Mouse (Mus musculus): ENCODE measurements around the gene Rhot2. TPM values are rescaled to one million over a fixed set of nuclear protein-coding genes. Genes with fewer than 3 reads are reported as not detected.
"Not testable (repeated sequence)": the region's sequence is repeated elsewhere in the genome, so short reads cannot be mapped to it uniquely, and the experiment has no call there.

Rhot2 gene
- total and polyA plus RNA-seq, 3 experiments, result 16.2 to 33.8 (median 17.3) TPM

GRCm38 (mm10) chr17:25807452-25807851 is 37.2 kb downstream of the Rhot2 start:
- H3K9me3 ChIP-seq (replicated peaks; ENCODE audit: low read length); H3K79me2 ChIP-seq (replicated peaks; ENCODE audit: control insufficient read depth, extremely low read depth, insufficient read depth, poor library complexity, severe bottlenecking); dilution Hi-C loops (cut with MboI; ENCODE audit: extremely low pct_ligation_motif_present, extremely low pct_unique_long_range_greater_than_20kb, low sequenced_read_pairs); H3K4me2 ChIP-seq (ENCODE audit: insufficient read depth, low read depth, poor library complexity, severe bottlenecking); H3K4me3 ChIP-seq (replicated peaks in 1 of 3; ENCODE audit: low read depth in 2 of 3, low read length in 2 of 3, poor library complexity in 1 of 3); H3K36me3 ChIP-seq (replicated peaks in 1 of 2; ENCODE audit: control insufficient read depth in 1 of 2, insufficient read depth in 1 of 2, low read length in 1 of 2); H3K27ac ChIP-seq (ENCODE audit: insufficient read depth, low read depth); in situ Hi-C loops (cut with MboI; ENCODE audit: low pct_ligation_motif_present, low pct_unique_long_range_greater_than_20kb, low sequenced_read_pairs); DNase-seq (ENCODE audit: extremely low read depth); H3K4me1 ChIP-seq (ENCODE audit: control insufficient read depth in 1 of 2, insufficient read depth in 2 of 2); H3K9ac ChIP-seq (ENCODE audit: insufficient read depth, low read depth): not testable (repeated sequence)
- H3K27me3 ChIP-seq (replicated peaks), result peaks cover 74% of the 10 kb centered on the region
- TF ChIP-seq CTCF (conservative IDR thresholded peaks at IDR 0.05 in 1 of 2, IDR thresholded peaks at IDR 0.05 in 1 of 2; ENCODE audit: low read depth in 2 of 2, low read length in 2 of 2), result 0 out of 4 replicates have a peak, but pooled peaks of 1 of the 2 experiments have one; percentile 14

GRCm38 (mm10) chr17:25806507-25806906 is 38.1 kb downstream of the Rhot2 start:
- no peak for DNase-seq (ENCODE audit: extremely low read depth)
- H3K27me3 ChIP-seq (replicated peaks), result peaks cover 73% of the 10 kb centered on the region
- dilution Hi-C loops (cut with MboI; ENCODE audit: extremely low pct_ligation_motif_present, extremely low pct_unique_long_range_greater_than_20kb, low sequenced_read_pairs), result no loop called here
- no peak overlapping the region for H3K4me2 ChIP-seq (ENCODE audit: insufficient read depth, low read depth, poor library complexity, severe bottlenecking)
- H3K9me3 ChIP-seq (replicated peaks; ENCODE audit: low read length), result no peaks in the 10 kb centered on the region
- no peaks in the 10 kb centered on the region for H3K36me3 ChIP-seq (replicated peaks in 1 of 2; ENCODE audit: control insufficient read depth in 1 of 2, insufficient read depth in 1 of 2, low read length in 1 of 2)
- H3K4me1 ChIP-seq (ENCODE audit: control insufficient read depth in 1 of 2, insufficient read depth in 2 of 2), result 0 out of 4 replicates have a peak, but pooled peaks cover 0 to 3% of the 10 kb centered on the region in 2 experiments
- no peak overlapping the region for H3K4me3 ChIP-seq (replicated peaks in 1 of 3; ENCODE audit: low read depth in 2 of 3, low read length in 2 of 3, poor library complexity in 1 of 3)
- H3K27ac ChIP-seq (ENCODE audit: insufficient read depth, low read depth), result no peak overlapping the region
- H3K79me2 ChIP-seq (replicated peaks; ENCODE audit: control insufficient read depth, extremely low read depth, insufficient read depth, poor library complexity, severe bottlenecking), result no peaks in the 10 kb centered on the region
- TF ChIP-seq GABPA (IDR thresholded peaks at IDR 0.05; ENCODE audit: insufficient replicate concordance, low read depth, low read length) (no peak), SIN3A (IDR thresholded peaks at IDR 0.05; ENCODE audit: low read length) (no peak), ZC3H11A (IDR thresholded peaks at IDR 0.05; ENCODE audit: low read depth, low read length) (no peak), POLR2A (IDR thresholded peaks at IDR 0.05; ENCODE audit: low read depth, low read length) (no peak), EP300 (IDR thresholded peaks at IDR 0.05; ENCODE audit: low read length) (no peak), MYC (IDR thresholded peaks at IDR 0.05; ENCODE audit: low read depth, low read length) (no peak)
- in situ Hi-C loops (cut with MboI; ENCODE audit: low pct_ligation_motif_present, low pct_unique_long_range_greater_than_20kb, low sequenced_read_pairs), result no loop called here
- no peak overlapping the region for H3K9ac ChIP-seq (ENCODE audit: insufficient read depth, low read depth)

GRCm38 (mm10) chr17:25802825-25803517 is 41.7 kb downstream of the Rhot2 start:
- peak; percentile 45; the same call in 1 of the 2 replicates for TF ChIP-seq MXI1 (IDR thresholded peaks at IDR 0.05; ENCODE audit: low read depth, low read length)
- TF ChIP-seq EP300 (IDR thresholded peaks at IDR 0.05; ENCODE audit: low read length), result no peak
- TF ChIP-seq BHLHE40 (IDR thresholded peaks at IDR 0.05; ENCODE audit: low read depth, low read length), result peak; percentile 49
- no peak for TF ChIP-seq NRF1 (IDR thresholded peaks at IDR 0.05; ENCODE audit: low read depth, low read length)
- H3K4me2 ChIP-seq (ENCODE audit: insufficient read depth, low read depth, poor library complexity, severe bottlenecking), result no peak overlapping the region
- peaks cover 61% of the 10 kb centered on the region for H3K27me3 ChIP-seq (replicated peaks)
- H3K4me3 ChIP-seq (replicated peaks in 1 of 3; ENCODE audit: low read depth in 2 of 3, low read length in 2 of 3, poor library complexity in 1 of 3), result no peak overlapping the region
- in situ Hi-C loops (cut with MboI; ENCODE audit: low pct_ligation_motif_present, low pct_unique_long_range_greater_than_20kb, low sequenced_read_pairs) (no loop called here), dilution Hi-C loops (cut with MboI; ENCODE audit: extremely low pct_ligation_motif_present, extremely low pct_unique_long_range_greater_than_20kb, low sequenced_read_pairs) (no loop called here)
- H3K79me2 ChIP-seq (replicated peaks; ENCODE audit: control insufficient read depth, extremely low read depth, insufficient read depth, poor library complexity, severe bottlenecking), result no peaks in the 10 kb centered on the region
- H3K4me1 ChIP-seq (ENCODE audit: control insufficient read depth in 1 of 2, insufficient read depth in 2 of 2), result 0 out of 4 replicates have a peak, but pooled peaks cover 0 to 3% of the 10 kb centered on the region in 2 experiments
- H3K9ac ChIP-seq (ENCODE audit: insufficient read depth, low read depth), result no peak overlapping the region
- DNase-seq (ENCODE audit: extremely low read depth), result no peak
- H3K27ac ChIP-seq (ENCODE audit: insufficient read depth, low read depth), result no peak overlapping the region
- no peaks in the 10 kb centered on the region for H3K36me3 ChIP-seq (replicated peaks in 1 of 2; ENCODE audit: control insufficient read depth in 1 of 2, insufficient read depth in 1 of 2, low read length in 1 of 2)
- H3K9me3 ChIP-seq (replicated peaks; ENCODE audit: low read length), result peaks cover 2% of the 10 kb centered on the region
